Mouse (Mus musculus): ENCODE results near the gene Bnipl. TPM values are rescaled to one million over a fixed set of nuclear protein-coding genes. Genes with fewer than 3 reads are reported as not detected.
A peak's percentile ranks its signal among the peaks of the same experiment; 100 is the strongest.

The Bnipl gene
- 4.1 and 4.8 TPM in 2 replicates for polyA plus RNA-seq (2011; ENCODE audit: insufficient read depth, insufficient read length, low read depth, missing spikeins)

- peaks cover 15% of the 10 kb centered on the region for H3K36me3 ChIP-seq (ENCODE audit: control insufficient read depth, insufficient read depth, low read length, poor library complexity, severe bottlenecking)
Measured at GRCm38 (mm10) chr3:95250783-95251424, at the start of gene Bnipl. Gene Bnipl, minus strand, starts transcription at chr3:95251193.

GRCm38 (mm10) chr3:95298018-95298417 is 47.0 kb upstream of the Bnipl start:
- H3K27ac ChIP-seq (ENCODE audit: insufficient read depth, low read length) = no peak overlapping the region
- H3K4me1 ChIP-seq (ENCODE audit: control insufficient read depth, insufficient read depth, low read length) = peaks cover 6% of the 10 kb centered on the region
- H3K4me3 ChIP-seq (ENCODE audit: low read depth, low read length) = no peak overlapping the region
- no peaks in the 10 kb centered on the region for H3K9me3 ChIP-seq (replicated peaks; ENCODE audit: control insufficient read depth, insufficient read depth, low read length, poor library complexity, severe bottlenecking)
- no peak overlapping the region for H3K9ac ChIP-seq (ENCODE audit: low read depth, poor library complexity, severe bottlenecking)
- TF ChIP-seq CTCF (IDR thresholded peaks at IDR 0.05; ENCODE audit: low read depth, low read length) (no peak), POLR2A (IDR thresholded peaks at IDR 0.05; ENCODE audit: insufficient read depth, low read length) (no peak), EP300 (IDR thresholded peaks at IDR 0.05; ENCODE audit: insufficient read depth, low read depth, low read length) (no peak)
- peaks cover 7% of the 10 kb centered on the region; the same call in 1 of the 2 replicates for H3K36me3 ChIP-seq (ENCODE audit: control insufficient read depth, insufficient read depth, low read length, poor library complexity, severe bottlenecking)
- H3K27me3 ChIP-seq (ENCODE audit: control insufficient read depth, insufficient read depth, low read length, poor library complexity, severe bottlenecking) = no peaks in the 10 kb centered on the region

More at GRCm38 (mm10) chr3:95250783-95251424, at the start of gene Bnipl:
- Histone ChIP-seq H3K9ac (ENCODE audit: low read depth, poor library complexity, severe bottlenecking) (no peak within 1 kb of the TSS), H3K4me3 (ENCODE audit: low read depth, low read length) (peak within 1 kb of the TSS; percentile 14; the same call in 1 of the 2 replicates), H3K27me3 (ENCODE audit: control insufficient read depth, insufficient read depth, low read length, poor library complexity, severe bottlenecking) (no peaks in the 10 kb centered on the region), H3K4me1 (ENCODE audit: control insufficient read depth, insufficient read depth, low read length) (no peaks in the 10 kb centered on the region), H3K27ac (ENCODE audit: insufficient read depth, low read length) (peak within 1 kb of the TSS; percentile 57; the same call in 1 of the 2 replicates), H3K9me3 (replicated peaks; ENCODE audit: control insufficient read depth, insufficient read depth, low read length, poor library complexity, severe bottlenecking) (no peaks in the 10 kb centered on the region)
- TF ChIP-seq CTCF (IDR thresholded peaks at IDR 0.05; ENCODE audit: low read depth, low read length) (no peak), EP300 (IDR thresholded peaks at IDR 0.05; ENCODE audit: insufficient read depth, low read depth, low read length) (no peak), POLR2A (IDR thresholded peaks at IDR 0.05; ENCODE audit: insufficient read depth, low read length) (no peak)

- Histone ChIP-seq H3K4me3 (ENCODE audit: low read depth, low read length) (no peak overlapping the region), H3K27me3 (ENCODE audit: control insufficient read depth, insufficient read depth, low read length, poor library complexity, severe bottlenecking) (no peaks in the 10 kb centered on the region), H3K36me3 (ENCODE audit: control insufficient read depth, insufficient read depth, low read length, poor library complexity, severe bottlenecking) (peaks cover 12% of the 10 kb centered on the region), H3K9ac (ENCODE audit: low read depth, poor library complexity, severe bottlenecking) (no peak overlapping the region), H3K4me1 (ENCODE audit: control insufficient read depth, insufficient read depth, low read length) (peaks cover 10% of the 10 kb centered on the region), H3K9me3 (replicated peaks; ENCODE audit: control insufficient read depth, insufficient read depth, low read length, poor library complexity, severe bottlenecking) (no peaks in the 10 kb centered on the region), H3K27ac (ENCODE audit: insufficient read depth, low read length) (peak overlapping the region; percentile 21; the same call in 1 of the 2 replicates)
- TF ChIP-seq EP300 (IDR thresholded peaks at IDR 0.05; ENCODE audit: insufficient read depth, low read depth, low read length) (no peak), CTCF (IDR thresholded peaks at IDR 0.05; ENCODE audit: low read depth, low read length) (peak; percentile 53)
Measured at GRCm38 (mm10) chr3:95296103-95296469, 45.1 kb upstream of the Bnipl start.

GRCm38 (mm10) chr3:95295321-95296102 is 44.5 kb upstream of the Bnipl start:
- peaks cover 12% of the 10 kb centered on the region for H3K36me3 ChIP-seq (ENCODE audit: control insufficient read depth, insufficient read depth, low read length, poor library complexity, severe bottlenecking)
- H3K4me1 ChIP-seq (ENCODE audit: control insufficient read depth, insufficient read depth, low read length) = peaks cover 14% of the 10 kb centered on the region
- no peaks in the 10 kb centered on the region for H3K27me3 ChIP-seq (ENCODE audit: control insufficient read depth, insufficient read depth, low read length, poor library complexity, severe bottlenecking)
- TF ChIP-seq POLR2A (IDR thresholded peaks at IDR 0.05; ENCODE audit: insufficient read depth, low read length) (no peak), EP300 (IDR thresholded peaks at IDR 0.05; ENCODE audit: insufficient read depth, low read depth, low read length) (no peak), CTCF (IDR thresholded peaks at IDR 0.05; ENCODE audit: low read depth, low read length) (no peak)
- H3K9me3 ChIP-seq (replicated peaks; ENCODE audit: control insufficient read depth, insufficient read depth, low read length, poor library complexity, severe bottlenecking) = no peaks in the 10 kb centered on the region
- H3K4me3 ChIP-seq (ENCODE audit: low read depth, low read length) = no peak overlapping the region
- H3K9ac ChIP-seq (ENCODE audit: low read depth, poor library complexity, severe bottlenecking) = no peak overlapping the region
- peak overlapping the region; percentile 63 for H3K27ac ChIP-seq (ENCODE audit: insufficient read depth, low read length)

GRCm38 (mm10) chr3:95294718-95295117 is 43.7 kb upstream of the Bnipl start:
- H3K36me3 ChIP-seq (ENCODE audit: control insufficient read depth, insufficient read depth, low read length, poor library complexity, severe bottlenecking) = peaks cover 12% of the 10 kb centered on the region
- TF ChIP-seq EP300 (IDR thresholded peaks at IDR 0.05; ENCODE audit: insufficient read depth, low read depth, low read length) (no peak), CTCF (IDR thresholded peaks at IDR 0.05; ENCODE audit: low read depth, low read length) (no peak), POLR2A (IDR thresholded peaks at IDR 0.05; ENCODE audit: insufficient read depth, low read length) (no peak)
- peak overlapping the region; percentile 11; the same call in 1 of the 2 replicates for H3K27ac ChIP-seq (ENCODE audit: insufficient read depth, low read length)

GRCm38 (mm10) chr3:95294316-95294715 is 43.3 kb upstream of the Bnipl start:
- TF ChIP-seq EP300 (IDR thresholded peaks at IDR 0.05; ENCODE audit: insufficient read depth, low read depth, low read length) (no peak), POLR2A (IDR thresholded peaks at IDR 0.05; ENCODE audit: insufficient read depth, low read length) (no peak), CTCF (IDR thresholded peaks at IDR 0.05; ENCODE audit: low read depth, low read length) (no peak)
- Histone ChIP-seq H3K27me3 (ENCODE audit: control insufficient read depth, insufficient read depth, low read length, poor library complexity, severe bottlenecking) (no peaks in the 10 kb centered on the region), H3K4me1 (ENCODE audit: control insufficient read depth, insufficient read depth, low read length) (peaks cover 14% of the 10 kb centered on the region), H3K27ac (ENCODE audit: insufficient read depth, low read length) (peak overlapping the region; percentile 53), H3K4me3 (ENCODE audit: low read depth, low read length) (no peak overlapping the region), H3K9ac (ENCODE audit: low read depth, poor library complexity, severe bottlenecking) (no peak overlapping the region), H3K36me3 (ENCODE audit: control insufficient read depth, insufficient read depth, low read length, poor library complexity, severe bottlenecking) (peaks cover 12% of the 10 kb centered on the region), H3K9me3 (replicated peaks; ENCODE audit: control insufficient read depth, insufficient read depth, low read length, poor library complexity, severe bottlenecking) (no peaks in the 10 kb centered on the region)

More at GRCm38 (mm10) chr3:95294718-95295117, 43.7 kb upstream of the Bnipl start:
- Histone ChIP-seq H3K9ac (ENCODE audit: low read depth, poor library complexity, severe bottlenecking) (no peak overlapping the region), H3K9me3 (replicated peaks; ENCODE audit: control insufficient read depth, insufficient read depth, low read length, poor library complexity, severe bottlenecking) (no peaks in the 10 kb centered on the region), H3K27me3 (ENCODE audit: control insufficient read depth, insufficient read depth, low read length, poor library complexity, severe bottlenecking) (no peaks in the 10 kb centered on the region), H3K4me3 (ENCODE audit: low read depth, low read length) (no peak overlapping the region), H3K4me1 (ENCODE audit: control insufficient read depth, insufficient read depth, low read length) (peaks cover 14% of the 10 kb centered on the region)
